Mouse (Mus musculus) MEL (cell line): Measurements from ENCODE around the gene Zzef1. TPM values are rescaled to one million over a fixed set of nuclear protein-coding genes. Genes with fewer than 3 reads are reported as not detected.

Experiments
- DNase-seq: peaks from one replicate; pipeline ENCODE4 v3.0.0; 2011; ENCODE audit warnings: low read depth, low spot score
- H3K27ac ChIP-seq: 2 replicates; pipeline ENCODE4 v1.5.1; 2012; ENCODE audit warnings: low read depth, mild to moderate bottlenecking, control low read depth, low read length, moderate library complexity; ENCODE audit not compliant: control insufficient read depth
- H3K27me3 ChIP-seq, 2 experiments: fragments of 150-350 bp in 1 of 2; sonication (generic) in 1 of 2; 2 replicates each; pipeline ENCODE4 v1.6.1; 2012; ENCODE audit warnings: low read length in 2 of 2, mild to moderate bottlenecking in 2 of 2, improper control_type of control experiment in 1 of 2, moderate library complexity in 1 of 2; ENCODE audit not compliant: insufficient read depth in 2 of 2, control insufficient read depth in 1 of 2
- H3K36me3 ChIP-seq, 2 experiments: 2 replicates each; pipeline ENCODE4 v1.6.1; 2012 to 2014; ENCODE audit warnings: low read length in 2 of 2, improper control_type of control experiment in 1 of 2, inconsistent platforms in 1 of 2, mild to moderate bottlenecking in 1 of 2; ENCODE audit not compliant: insufficient read depth in 2 of 2, control insufficient read depth in 1 of 2
- H3K4me1 ChIP-seq, 2 experiments: fragments of 150-350 bp in 1 of 2; sonication (generic) in 1 of 2; 2 replicates each; pipeline ENCODE4 v1.6.1; 2012; ENCODE audit warnings: low read length in 2 of 2, improper control_type of control experiment in 1 of 2, mild to moderate bottlenecking in 1 of 2; ENCODE audit not compliant: insufficient read depth in 2 of 2, control insufficient read depth in 1 of 2
- H3K4me3 ChIP-seq, 2 experiments: fragments of 150-350 bp in 1 of 2; sonication (generic) in 1 of 2; 2 replicates each; pipeline ENCODE4 v1.5.1; 2012; ENCODE audit warnings: low read depth in 2 of 2, low read length in 2 of 2, mild to moderate bottlenecking in 2 of 2, moderate library complexity in 2 of 2, control low read depth in 1 of 2, improper control_type of control experiment in 1 of 2; ENCODE audit not compliant: control insufficient read depth in 1 of 2, insufficient read depth in 1 of 2
- H3K79me2 ChIP-seq: 2 replicates; pipeline ENCODE4 v1.6.1; 2012; ENCODE audit warnings: mild to moderate bottlenecking, low read length, moderate library complexity; ENCODE audit not compliant: control insufficient read depth, poor library complexity, insufficient read depth
- H3K9ac ChIP-seq: 2 replicates; pipeline ENCODE4 v1.6.1; 2012; ENCODE audit warnings: low read depth, mild to moderate bottlenecking, control low read depth, low read length, moderate library complexity; ENCODE audit not compliant: control insufficient read depth, poor library complexity, severe bottlenecking
- H3K9me3 ChIP-seq: fragments of 150-350 bp; sonication (generic); replicated peaks from 2 replicates; pipeline ENCODE4 v1.6.1; 2012; ENCODE audit warnings: mild to moderate bottlenecking, low read length, improper control_type of control experiment, moderate library complexity; ENCODE audit not compliant: insufficient read depth
- CHD2 ChIP-seq: IDR thresholded peaks from 2 replicates; pipeline ENCODE4 v1.6.1; 2011; ENCODE audit warnings: low read length, improper control_type of control experiment
- CTCF ChIP-seq, 3 experiments: IDR thresholded peaks in 2 of 3; conservative IDR thresholded peaks in 1 of 3; 2 replicates each; pipeline ENCODE4 v1.5.1; 2011 to 2012; ENCODE audit warnings: low read length in 3 of 3, low read depth in 2 of 3, mild to moderate bottlenecking in 2 of 3, improper control_type of control experiment in 1 of 3, inconsistent platforms in 1 of 3, mixed read lengths in 1 of 3, moderate library complexity in 1 of 3; ENCODE audit not compliant: control insufficient read depth in 1 of 3, insufficient read depth in 1 of 3, poor library complexity in 1 of 3, severe bottlenecking in 1 of 3
- E2F4 ChIP-seq: IDR thresholded peaks from 2 replicates; pipeline ENCODE4 v1.6.1; 2011; ENCODE audit warnings: low read depth, low read length, improper control_type of control experiment, borderline replicate concordance
- ELF1 ChIP-seq: IDR thresholded peaks from 2 replicates; pipeline ENCODE4 v1.6.1; 2014; ENCODE audit warnings: low read depth, mild to moderate bottlenecking, inconsistent platforms, low read length, improper control_type of control experiment, moderate library complexity
- EP300 ChIP-seq, 2 experiments: IDR thresholded peaks; 2 replicates each; pipeline ENCODE4 v1.6.1; 2011; ENCODE audit warnings: improper control_type of control experiment in 2 of 2, low read length in 2 of 2, low read depth in 1 of 2, mild to moderate bottlenecking in 1 of 2
- ETS1 ChIP-seq: IDR thresholded peaks from 2 replicates; pipeline ENCODE4 v1.6.1; 2012; ENCODE audit warnings: low read depth, mild to moderate bottlenecking, inconsistent platforms, low read length, improper control_type of control experiment, moderate library complexity
- GATA1 ChIP-seq: IDR thresholded peaks from 2 replicates; pipeline ENCODE4 v1.6.1; 2011; ENCODE audit warnings: low read depth, low read length, improper control_type of control experiment
- HCFC1 ChIP-seq: IDR thresholded peaks from 2 replicates; pipeline ENCODE4 v1.6.1; 2012; ENCODE audit warnings: low read depth, mild to moderate bottlenecking, inconsistent platforms, low read length, improper control_type of control experiment, moderate library complexity
- KAT2A ChIP-seq: conservative IDR thresholded peaks from 2 replicates; pipeline ENCODE4 v1.6.1; 2012; ENCODE audit warnings: low read depth, low read length, improper control_type of control experiment, inconsistent platforms
- MAFK ChIP-seq: IDR thresholded peaks from 2 replicates; pipeline ENCODE4 v1.6.1; 2011; ENCODE audit warnings: low read depth, mild to moderate bottlenecking, low read length, improper control_type of control experiment, borderline replicate concordance
- MAZ ChIP-seq: IDR thresholded peaks from 2 replicates; pipeline ENCODE4 v1.6.1; 2012; ENCODE audit warnings: low read depth, mild to moderate bottlenecking, inconsistent platforms, low read length, improper control_type of control experiment
- MEF2A ChIP-seq: IDR thresholded peaks from 2 replicates; pipeline ENCODE4 v1.6.1; 2014; ENCODE audit warnings: low read depth, mild to moderate bottlenecking, inconsistent platforms, low read length, improper control_type of control experiment; ENCODE audit not compliant: poor library complexity, insufficient replicate concordance, severe bottlenecking; ENCODE audit errors: extremely low read depth
- MXI1 ChIP-seq: IDR thresholded peaks from 2 replicates; pipeline ENCODE4 v1.6.1; 2011; ENCODE audit warnings: mild to moderate bottlenecking, low read depth, low read length, improper control_type of control experiment
- MYC ChIP-seq: IDR thresholded peaks from 2 replicates; pipeline ENCODE4 v1.6.1; 2011; ENCODE audit warnings: low read depth, mild to moderate bottlenecking, low read length, improper control_type of control experiment, moderate library complexity
- NELFE ChIP-seq: IDR thresholded peaks from 2 replicates; pipeline ENCODE4 v1.6.1; 2011; ENCODE audit warnings: low read depth, low read length, improper control_type of control experiment
- NRF1 ChIP-seq: IDR thresholded peaks from 2 replicates; pipeline ENCODE4 v1.6.1; 2014; ENCODE audit warnings: low read depth, mild to moderate bottlenecking, inconsistent platforms, low read length, improper control_type of control experiment, moderate library complexity; ENCODE audit not compliant: poor library complexity, insufficient read depth, severe bottlenecking
- POLR2A ChIP-seq, 2 experiments: IDR thresholded peaks; 2 replicates each; pipeline ENCODE4 v1.6.1; 2011 to 2012; ENCODE audit warnings: low read length in 2 of 2, mild to moderate bottlenecking in 2 of 2, control low read depth in 1 of 2, improper control_type of control experiment in 1 of 2, low read depth in 1 of 2, moderate library complexity in 1 of 2; ENCODE audit not compliant: control insufficient read depth in 1 of 2, insufficient read depth in 1 of 2, poor library complexity in 1 of 2
- POLR2AphosphoS2 ChIP-seq: IDR thresholded peaks from 2 replicates; pipeline ENCODE4 v1.6.1; 2011; ENCODE audit warnings: low read length, improper control_type of control experiment
- POLR2AphosphoS5 ChIP-seq: IDR thresholded peaks from 2 replicates; pipeline ENCODE4 v1.6.1; 2012; ENCODE audit warnings: low read depth, borderline replicate concordance, mild to moderate bottlenecking, inconsistent platforms, low read length, moderate library complexity, mixed read lengths
- RAD21 ChIP-seq: IDR thresholded peaks from 2 replicates; pipeline ENCODE4 v1.6.1; 2011; ENCODE audit warnings: mild to moderate bottlenecking, low read depth, low read length, improper control_type of control experiment
- RCOR1 ChIP-seq: IDR thresholded peaks from 2 replicates; pipeline ENCODE4 v1.6.1; 2012; ENCODE audit warnings: low read depth, mild to moderate bottlenecking, inconsistent platforms, low read length, improper control_type of control experiment
- SIN3A ChIP-seq: IDR thresholded peaks from 2 replicates; pipeline ENCODE4 v1.6.1; 2012; ENCODE audit warnings: low read length, improper control_type of control experiment, inconsistent platforms
- TBP ChIP-seq: IDR thresholded peaks from 2 replicates; pipeline ENCODE4 v1.8.0; 2011; ENCODE audit warnings: low read depth, low read length, improper control_type of control experiment
- TCF12 ChIP-seq: IDR thresholded peaks from 2 replicates; pipeline ENCODE4 v1.6.1; 2014; ENCODE audit warnings: low read depth, mild to moderate bottlenecking, inconsistent platforms, low read length, improper control_type of control experiment, moderate library complexity
- UBTF ChIP-seq: IDR thresholded peaks from 2 replicates; pipeline ENCODE4 v1.6.1; 2012; ENCODE audit warnings: low read depth, mild to moderate bottlenecking, inconsistent platforms, low read length, improper control_type of control experiment, moderate library complexity, borderline replicate concordance; ENCODE audit not compliant: insufficient read depth
- USF2 ChIP-seq, 2 experiments: IDR thresholded peaks; 2 replicates each; pipeline ENCODE4 v1.6.1; 2011 to 2012; ENCODE audit warnings: improper control_type of control experiment in 2 of 2, low read length in 2 of 2, borderline replicate concordance in 1 of 2, inconsistent platforms in 1 of 2, low read depth in 1 of 2, mild to moderate bottlenecking in 1 of 2; ENCODE audit not compliant: insufficient read depth in 1 of 2
- ZKSCAN1 ChIP-seq: IDR thresholded peaks from 2 replicates; pipeline ENCODE4 v1.6.1; 2012; ENCODE audit warnings: low read depth, mild to moderate bottlenecking, inconsistent platforms, low read length, improper control_type of control experiment, moderate library complexity
- polyA plus RNA-seq, 2 experiments: library from polyadenylated mRNA; stranded (reverse) in 1 of 2; unstranded in 1 of 2; fragments of >175 nt in 1 of 2; fragments of >200 nt in 1 of 2; gene quantifications; 2 replicates each; pipeline versions ENCODE4 v1.2.1 to v1.2.4; 2012; ENCODE audit warnings: low replicate concordance in 2 of 2, low read depth in 1 of 2; ENCODE audit not compliant: insufficient read length in 2 of 2, insufficient read depth in 1 of 2, missing spikeins in 1 of 2
- total RNA-seq: library from RNA; depleted of rRNA; stranded (reverse); fragments of 300-350 nt; gene quantifications from 2 replicates; pipeline ENCODE4 v1.2.3, GENCODE M21; 2012

Gene Zzef1
- total and polyA plus RNA-seq, 3 experiments: 13.3 to 17.6 TPM; not detected in 1

GRCm38 (mm10) chr11:72792033-72792432, 4.0 kb upstream of the Zzef1 start:
- Histone ChIP-seq H3K36me3 (peaks cover 0 to 15% of the 10 kb centered on the region in 2 experiments; a peak in 2 of 4 replicates), H3K9ac (no peak overlapping the region), H3K4me3 (no peak overlapping the region), H3K79me2 (peaks cover 12% of the 10 kb centered on the region), H3K4me1 (peaks cover 6 to 7% of the 10 kb centered on the region in 2 experiments), H3K27ac (no peak overlapping the region), H3K27me3 (no peaks in the 10 kb centered on the region), H3K9me3 (no peaks in the 10 kb centered on the region)
- TF ChIP-seq RAD21 (no peak), SIN3A (no peak), ETS1 (no peak), CHD2 (no peak), MXI1 (no peak), MYC (no peak), TCF12 (no peak), RCOR1 (no peak), POLR2AphosphoS2 (no peak), NELFE (no peak), EP300 (IDR thresholded peaks at IDR 0.05; ENCODE audit: low read depth in 1 of 2, low read length in 2 of 2) (no peak), ZKSCAN1 (no peak), POLR2AphosphoS5 (no peak), GATA1 (no peak), CTCF (IDR thresholded peaks at IDR 0.05 in 2 of 3, conservative IDR thresholded peaks at IDR 0.05 in 1 of 3; ENCODE audit: control insufficient read depth in 1 of 3, insufficient read depth in 1 of 3, low read depth in 2 of 3, low read length in 3 of 3, poor library complexity in 1 of 3, severe bottlenecking in 1 of 3) (no peak)
- no peak for DNase-seq

DNA sequence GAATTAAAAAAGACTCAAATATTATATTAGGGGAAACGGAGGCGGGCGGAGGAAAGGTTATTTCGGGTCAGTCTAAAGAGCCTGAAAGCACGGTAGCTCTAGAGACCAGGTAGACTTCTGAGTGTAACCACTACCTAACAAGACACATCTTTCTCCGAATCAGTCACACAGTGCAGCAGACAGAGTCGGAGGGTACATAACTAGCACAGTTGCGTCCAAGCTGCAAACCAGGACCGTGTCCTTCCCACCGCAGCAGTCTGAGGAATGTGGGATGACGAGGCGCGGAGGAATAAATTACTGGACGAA, 924 bp upstream of the Zzef1 start:
- Histone ChIP-seq H3K36me3 (peaks cover 0 to 31% of the 10 kb centered on the region in 2 experiments; a peak in 3 of 4 replicates), H3K4me1 (peaks cover 7 to 19% of the 10 kb centered on the region in 2 experiments), H3K79me2 (peaks cover 25% of the 10 kb centered on the region), H3K27ac (peak overlapping the region; percentile 94), H3K9ac (peak overlapping the region; percentile 83), H3K27me3 (no peaks in the 10 kb centered on the region), H3K9me3 (no peaks in the 10 kb centered on the region), H3K4me3 (peak overlapping the region; percentile 61 to 63)
- no peak for DNase-seq
- TF ChIP-seq HCFC1 (no peak), KAT2A (no peak)

DNA sequence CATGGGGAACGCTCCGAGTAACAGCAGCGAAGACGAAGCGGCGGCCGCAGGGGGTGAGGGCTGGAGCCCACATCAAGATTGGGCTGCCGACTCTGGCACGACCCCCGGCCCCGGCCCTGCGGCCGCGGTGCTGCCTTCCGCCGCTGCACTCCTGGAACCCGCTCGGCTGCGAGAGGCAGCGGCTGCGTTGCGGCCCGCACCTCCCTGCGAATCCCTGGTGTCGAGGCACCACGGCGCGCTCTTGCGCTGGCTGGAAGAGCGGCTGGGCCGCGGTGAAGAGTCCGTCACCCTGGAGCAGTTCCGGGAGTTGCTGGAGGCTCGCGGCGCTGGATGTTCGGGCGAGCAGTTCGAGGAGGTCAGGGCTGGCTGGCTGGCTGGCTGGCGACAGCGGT, 266 bp downstream of the Zzef1 start:
- TF ChIP-seq POLR2A (IDR thresholded peaks at IDR 0.05; ENCODE audit: control insufficient read depth in 1 of 2, insufficient read depth in 1 of 2, low read depth in 1 of 2, low read length in 2 of 2, poor library complexity in 1 of 2) (peak in 1 of 2 experiments; percentile 25; a peak in 1 of 4 replicates), TBP (no peak), ELF1 (no peak), MAFK (no peak), CTCF (IDR thresholded peaks at IDR 0.05 in 2 of 3, conservative IDR thresholded peaks at IDR 0.05 in 1 of 3; ENCODE audit: control insufficient read depth in 1 of 3, insufficient read depth in 1 of 3, low read depth in 2 of 3, low read length in 3 of 3, poor library complexity in 1 of 3, severe bottlenecking in 1 of 3) (no peak), USF2 (IDR thresholded peaks at IDR 0.05; ENCODE audit: borderline replicate concordance in 1 of 2, insufficient read depth in 1 of 2, low read depth in 1 of 2, low read length in 2 of 2) (no peak), MAZ (peak; percentile 33; the same call in 1 of the 2 replicates), MEF2A (no peak), NRF1 (no peak), MXI1 (0 out of 2 replicates have a peak, but pooled peaks have one; percentile 37), E2F4 (no peak), UBTF (peak; percentile 90; the same call in 1 of the 2 replicates)
- peak overlapping the region; percentile 63 for H3K27ac ChIP-seq
- no peak for DNase-seq
- H3K9me3 ChIP-seq: no peaks in the 10 kb centered on the region
- peak overlapping the region; percentile 83 for H3K9ac ChIP-seq
- H3K4me1 ChIP-seq: peaks cover 9 to 19% of the 10 kb centered on the region in 2 experiments
- no peaks in the 10 kb centered on the region for H3K27me3 ChIP-seq
- H3K79me2 ChIP-seq: peaks cover 31% of the 10 kb centered on the region
- H3K4me3 ChIP-seq: peak overlapping the region; percentile 63 to 81
- peaks cover 0 to 34% of the 10 kb centered on the region in 2 experiments; a peak in 3 of 4 replicates for H3K36me3 ChIP-seq
